Mouse (Mus musculus) c-Kit-negative CD71-positive TER-119-positive erythroid progenitor cells, embryonic 14.5 days (primary cell): ENCODE results near the gene Ankrd12.

Experiments used
- DNase-seq: peaks from one replicate; pipeline ENCODE4 v3.0.0-alpha.2; 2013; ENCODE audit warnings: low read depth, low spot score

The Ankrd12 gene

GRCm38 (mm10) chr17:65967751-65968150 lies 109.1 kb downstream of the Ankrd12 start:
- no peak for DNase-seq

DNA sequence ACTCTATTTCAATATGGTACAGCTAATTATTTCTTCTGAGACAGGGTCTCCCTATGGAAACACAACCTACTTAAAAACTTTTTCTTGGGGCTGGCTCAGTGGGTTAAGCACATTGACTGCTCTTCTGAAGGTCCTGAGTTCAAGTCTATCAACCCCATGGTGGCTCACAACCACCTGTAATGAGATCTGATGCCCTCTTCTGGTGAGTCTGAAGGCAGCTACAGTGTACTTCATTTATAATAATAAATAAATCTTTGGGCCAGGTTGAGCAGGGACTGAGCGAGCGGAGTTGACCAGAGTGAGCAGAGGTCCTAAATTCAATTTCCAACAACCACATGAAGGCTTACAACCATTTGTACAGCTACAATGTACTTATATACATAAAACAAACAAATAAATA lies 114.6 kb downstream of the Ankrd12 start:
- DNase-seq, result no peak

DNA sequence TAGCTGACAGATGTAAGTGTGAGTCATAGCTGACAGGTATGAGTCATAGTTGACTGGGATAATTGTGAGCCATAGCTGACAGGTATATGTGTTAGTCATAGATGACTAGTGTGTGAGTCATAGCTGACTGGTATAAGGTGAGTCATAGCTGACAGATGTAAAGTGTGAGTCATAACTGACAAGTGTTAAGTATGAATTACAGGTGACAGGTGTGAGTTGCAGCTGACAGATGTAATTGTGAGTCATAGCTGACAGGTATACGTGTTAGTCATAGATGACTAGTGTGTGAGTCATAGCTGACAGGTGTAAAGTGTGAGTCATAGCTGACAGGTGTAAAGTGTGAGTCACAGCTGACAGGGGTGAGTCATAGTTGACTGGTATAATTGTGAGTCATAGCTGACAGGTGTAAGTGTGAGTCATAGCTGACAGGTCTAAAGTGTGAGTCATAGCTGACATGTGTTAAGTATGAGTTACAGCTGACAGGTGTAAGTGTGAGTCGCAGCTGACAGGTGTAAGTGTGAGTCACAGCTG lies 115.2 kb downstream of the Ankrd12 start:
- DNase-seq, result no peak

DNA sequence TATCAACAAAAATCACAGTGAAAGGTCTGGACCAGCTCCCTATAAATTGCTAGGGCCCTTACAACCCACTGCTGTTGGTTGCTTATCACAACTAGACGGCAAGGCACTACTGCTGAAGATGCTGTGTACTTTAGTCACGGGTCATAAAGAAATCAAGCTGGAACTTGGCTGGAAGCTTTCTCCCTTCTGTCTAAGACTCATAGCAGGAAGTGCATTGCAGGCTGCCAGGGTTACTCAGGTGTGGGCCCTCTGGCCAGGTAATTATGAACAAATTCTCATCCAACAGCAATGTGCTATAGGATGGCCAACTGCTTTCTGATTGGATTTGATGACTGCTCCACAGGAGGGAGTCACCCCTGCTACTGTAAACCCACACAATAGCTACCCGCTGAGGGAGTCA lies 117.9 kb downstream of the Ankrd12 start:
- DNase-seq, result no peak

GRCm38 (mm10) chr17:65958366-65958765 lies 118.5 kb downstream of the Ankrd12 start:
- no peak for DNase-seq

DNA sequence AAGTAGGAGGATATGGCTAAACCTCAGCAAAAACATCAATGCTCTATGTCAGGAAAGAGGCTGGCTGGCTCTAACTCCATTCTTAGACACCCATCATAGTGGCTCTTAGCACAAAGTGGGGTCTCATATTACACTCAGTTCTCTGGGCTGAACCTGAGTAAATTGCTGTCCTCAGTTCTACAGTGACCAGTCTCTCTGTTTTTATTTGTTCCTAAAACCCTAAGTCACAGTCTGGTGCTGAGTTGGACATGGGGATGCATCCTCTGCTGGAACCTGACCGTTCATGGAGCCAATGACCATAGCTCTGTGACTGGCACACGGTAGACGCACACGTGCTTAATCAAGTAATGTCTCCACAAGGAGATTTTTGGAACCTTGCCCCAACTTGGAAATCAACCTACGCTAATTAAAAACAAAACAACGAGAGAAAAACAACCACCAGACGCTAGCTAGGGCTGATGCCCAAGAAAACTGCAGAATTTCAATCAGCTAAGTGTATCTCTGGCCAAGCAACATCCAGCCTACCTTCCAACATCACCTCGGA lies 119.0 kb downstream of the Ankrd12 start:
- no peak for DNase-seq

DNA sequence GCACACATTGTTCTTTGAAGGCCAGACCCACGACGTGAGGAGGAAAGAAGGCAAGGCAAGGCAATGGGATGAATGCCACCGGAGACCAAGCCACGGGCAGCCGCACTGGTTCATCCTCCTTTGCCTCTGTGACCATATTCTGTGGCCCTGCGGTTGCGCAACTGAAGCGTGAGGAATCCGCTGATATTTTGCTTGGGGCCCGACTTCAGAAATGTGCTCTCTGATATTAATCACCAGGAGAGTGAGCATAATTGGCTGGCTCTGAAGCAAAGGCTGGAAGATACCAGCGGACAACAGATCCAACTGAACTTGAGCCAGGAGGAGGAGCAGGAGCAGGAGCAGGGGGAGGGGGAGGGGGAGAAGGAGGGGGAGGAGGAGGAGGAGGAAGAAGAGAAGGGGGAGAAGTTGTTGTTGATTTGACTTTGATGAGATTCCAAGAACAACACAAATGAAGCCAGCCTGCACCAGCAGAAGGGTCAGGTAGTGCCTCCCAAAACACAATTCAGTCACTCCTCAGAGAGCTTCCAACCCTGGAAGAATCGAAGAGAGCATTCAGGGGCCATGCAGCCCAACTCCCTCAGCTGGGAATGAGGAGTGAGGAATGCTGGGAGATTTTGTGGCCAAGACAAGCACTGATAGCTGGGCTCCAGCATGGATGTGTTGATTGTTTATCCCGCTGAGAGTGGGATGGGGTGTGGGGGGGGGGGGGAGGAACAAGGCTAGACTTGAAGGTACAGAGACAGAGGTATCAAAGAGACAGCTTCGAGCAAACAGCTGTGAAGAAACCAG lies 119.7 kb downstream of the Ankrd12 start:
- DNase-seq, result no peak

DNA sequence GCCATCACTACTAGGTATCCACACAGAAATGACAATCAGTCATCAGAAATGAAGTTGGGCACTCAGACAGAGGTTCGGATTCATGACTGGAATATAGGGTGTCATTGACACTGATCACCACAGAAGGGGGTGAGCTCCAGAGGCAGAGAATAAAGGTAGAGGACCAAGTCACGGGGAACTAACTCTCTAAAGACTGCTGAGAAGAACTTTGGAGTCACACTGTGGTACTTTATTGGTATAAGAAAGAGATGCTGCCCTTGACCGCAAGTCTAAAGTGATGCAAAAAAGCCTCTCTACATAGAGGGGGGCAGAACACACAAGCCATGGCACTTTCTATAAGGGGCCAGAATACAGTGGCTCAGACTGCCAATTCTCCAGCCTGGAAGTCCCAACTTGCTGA lies 120.7 kb downstream of the Ankrd12 start:
- no peak for DNase-seq

DNA sequence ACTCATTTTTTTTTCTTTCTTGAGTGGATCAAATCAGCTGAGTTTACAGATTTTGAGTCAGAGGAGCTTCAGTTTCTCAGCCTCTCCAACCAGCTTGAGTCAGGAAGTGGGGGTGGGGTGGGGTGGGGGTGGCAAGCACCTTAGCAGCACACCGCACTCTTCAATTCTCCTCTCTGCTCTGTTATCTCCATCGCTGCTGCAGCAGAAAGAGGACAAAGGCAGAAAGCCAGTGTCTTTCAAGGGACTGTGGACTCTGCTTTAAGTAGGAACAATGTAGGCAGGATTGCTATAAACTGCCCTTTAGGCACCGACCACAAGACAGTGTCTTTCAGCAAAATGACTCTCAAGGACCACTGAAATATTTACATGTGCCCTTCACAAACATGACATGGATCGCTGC lies 122.9 kb downstream of the Ankrd12 start:
- no peak for DNase-seq

DNA sequence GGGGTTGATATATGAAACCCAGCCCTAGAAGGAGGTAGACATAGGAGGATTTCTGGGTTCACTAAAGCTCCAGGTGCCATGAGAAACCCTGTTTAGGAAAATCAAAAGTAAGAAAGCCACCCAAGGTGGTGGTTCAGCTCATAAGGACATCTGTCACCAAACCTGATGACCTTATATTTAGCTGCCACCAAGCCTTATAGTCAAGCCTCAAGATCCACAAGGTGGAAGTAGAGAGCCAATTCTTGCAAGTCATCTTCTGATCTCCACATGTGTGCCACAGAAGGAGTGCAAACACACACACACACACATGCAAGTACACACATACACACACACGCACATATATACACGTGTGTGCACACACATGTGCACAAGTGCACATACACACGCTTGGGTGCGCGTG lies 124.8 kb downstream of the Ankrd12 start:
- no peak for DNase-seq

DNA sequence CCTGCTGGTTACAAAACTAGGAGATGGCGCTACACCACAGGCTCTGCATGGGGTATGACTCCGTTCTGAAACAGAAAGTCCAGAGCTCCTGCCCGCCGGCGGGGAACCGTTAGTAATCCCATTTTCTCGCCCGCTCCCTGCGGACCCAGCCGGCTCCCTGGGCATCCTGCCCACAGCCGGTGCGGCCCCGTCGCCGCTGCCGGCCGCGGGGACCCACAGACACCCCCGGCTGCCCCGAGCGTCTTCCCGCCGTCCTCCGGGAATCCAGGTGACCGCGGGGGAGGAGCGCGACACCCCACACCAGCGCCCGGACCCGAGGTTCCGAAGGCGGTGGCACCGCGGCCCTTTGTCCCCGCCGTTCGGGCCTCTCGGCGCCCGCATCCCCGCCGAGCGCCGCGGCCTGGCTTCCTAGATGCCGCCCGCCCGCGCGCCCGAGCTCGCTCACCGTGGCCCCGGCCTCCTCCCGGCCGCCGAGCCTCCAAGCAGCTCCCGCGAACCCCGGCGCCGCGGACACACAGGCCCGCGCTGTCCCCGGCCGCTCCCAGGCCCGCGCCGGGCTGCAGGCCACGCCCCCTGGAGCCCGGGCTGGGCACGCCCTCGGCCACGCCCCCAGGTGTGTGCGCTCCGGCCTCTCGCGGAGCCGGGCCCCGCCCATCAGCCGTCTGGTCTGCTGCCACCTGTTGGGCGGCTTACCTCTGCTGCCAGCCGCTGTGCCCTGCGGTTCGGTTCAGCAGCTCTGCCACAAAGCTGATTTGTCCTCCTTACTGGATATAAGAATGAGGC lies 126.1 kb downstream of the Ankrd12 start, which contains the start of gene Twsg1:
Gene Twsg1, minus strand, starts transcription at position 605 of the 783 bp plus-strand sequence.
- peak; percentile 90 for DNase-seq

GRCm38 (mm10) chr17:65950183-65950582 lies 126.7 kb downstream of the Ankrd12 start:
- no peak for DNase-seq

DNA sequence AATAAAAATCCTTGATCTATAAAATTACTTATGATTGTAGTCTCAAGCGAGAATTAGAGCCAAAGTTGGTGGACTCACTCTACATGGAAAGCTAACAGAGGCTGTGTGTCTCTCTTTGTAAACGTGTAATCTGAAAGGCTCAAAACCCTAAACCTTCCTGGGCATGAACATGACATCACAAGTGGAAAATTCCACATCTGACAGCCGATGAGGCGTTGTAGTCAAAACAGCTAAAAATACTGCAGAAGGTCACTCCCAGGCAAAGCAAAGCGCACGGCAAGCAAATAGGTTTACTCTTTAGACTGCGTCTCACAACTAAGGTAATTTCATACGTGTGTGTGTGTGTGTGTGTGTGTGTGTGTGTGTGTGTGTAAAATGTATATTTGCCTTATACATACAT lies 129.6 kb downstream of the Ankrd12 start:
- no peak for DNase-seq

- DNase-seq, result no peak
Observed at GRCm38 (mm10) chr17:65945420-65945819, 131.5 kb downstream of the Ankrd12 start.

GRCm38 (mm10) chr17:65942394-65942793 lies 134.5 kb downstream of the Ankrd12 start:
- no peak for DNase-seq

- DNase-seq, result no peak
Observed at GRCm38 (mm10) chr17:65941275-65941674, 135.6 kb downstream of the Ankrd12 start.

DNA sequence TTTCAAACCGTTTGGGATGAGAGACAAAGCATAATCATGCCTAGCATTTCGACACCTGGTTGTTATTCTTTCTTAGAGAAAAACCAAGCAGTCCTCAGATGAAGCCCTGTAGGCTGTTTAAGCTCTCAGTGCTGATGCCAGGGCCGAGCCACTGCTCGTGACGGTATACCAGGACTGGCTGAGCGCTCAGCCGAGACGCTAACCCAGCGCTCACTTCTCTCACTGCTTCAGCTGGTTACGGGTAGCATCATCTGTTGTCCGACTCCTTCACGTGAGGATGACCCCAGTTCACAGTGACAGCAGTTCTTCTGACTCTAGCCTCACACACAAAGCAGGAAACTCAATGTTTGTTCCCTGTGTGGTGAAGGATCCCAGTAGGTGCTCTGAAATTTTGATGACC lies 136.7 kb downstream of the Ankrd12 start:
- no peak for DNase-seq

DNA sequence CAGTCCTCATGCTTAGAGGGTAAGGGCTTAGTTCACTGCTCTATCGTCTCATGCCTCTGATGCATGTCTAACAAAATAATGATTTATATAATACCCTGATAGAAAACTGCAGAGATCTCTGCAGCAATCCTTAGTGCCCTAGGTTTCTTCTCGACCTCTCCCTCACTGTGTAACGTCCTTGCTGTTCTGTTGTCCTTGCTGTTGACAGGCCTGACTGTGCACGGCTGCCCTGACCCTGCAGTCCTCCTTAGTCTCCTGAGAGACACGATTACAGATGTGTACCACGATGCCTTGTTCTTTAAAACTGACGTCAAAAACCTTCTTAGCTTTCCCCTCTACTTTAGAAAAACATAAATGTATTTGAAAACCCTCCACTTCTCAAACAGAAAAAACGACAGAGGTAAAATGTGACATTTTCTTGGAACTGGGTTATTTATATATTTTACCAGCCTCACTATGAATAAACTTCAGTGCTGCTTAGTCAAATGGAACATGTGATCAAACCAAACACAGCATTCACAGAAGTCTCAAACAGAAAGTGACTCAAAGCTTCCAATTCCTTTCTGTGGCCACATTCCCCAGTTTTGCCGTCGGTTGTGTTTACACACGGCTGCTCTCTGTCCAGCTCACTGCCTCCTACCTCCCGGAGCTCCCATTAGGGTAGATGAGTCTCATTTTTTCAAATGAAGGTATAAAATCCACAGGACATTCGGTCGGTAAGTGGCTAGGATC lies 137.3 kb downstream of the Ankrd12 start:
- no peak for DNase-seq

DNA sequence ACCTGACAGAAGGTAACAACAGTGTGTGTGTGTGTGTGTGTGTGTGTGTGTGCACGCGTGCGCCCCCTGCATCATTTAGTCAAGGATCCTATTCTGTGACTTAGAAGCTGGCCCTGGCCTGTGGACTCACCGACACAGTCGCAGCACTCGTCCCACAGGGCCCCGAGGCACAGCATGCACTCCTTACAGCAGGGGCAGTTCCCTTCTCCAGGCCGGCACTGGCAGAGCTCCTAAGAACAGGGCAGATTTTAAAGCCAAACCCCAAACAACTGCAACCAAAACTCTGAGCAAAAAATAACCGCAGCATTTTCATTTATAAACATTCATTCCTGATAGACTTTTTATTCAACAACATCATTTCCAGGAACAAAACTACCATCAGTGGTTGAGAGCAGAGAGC lies 139.2 kb downstream of the Ankrd12 start:
- DNase-seq, result no peak

DNA sequence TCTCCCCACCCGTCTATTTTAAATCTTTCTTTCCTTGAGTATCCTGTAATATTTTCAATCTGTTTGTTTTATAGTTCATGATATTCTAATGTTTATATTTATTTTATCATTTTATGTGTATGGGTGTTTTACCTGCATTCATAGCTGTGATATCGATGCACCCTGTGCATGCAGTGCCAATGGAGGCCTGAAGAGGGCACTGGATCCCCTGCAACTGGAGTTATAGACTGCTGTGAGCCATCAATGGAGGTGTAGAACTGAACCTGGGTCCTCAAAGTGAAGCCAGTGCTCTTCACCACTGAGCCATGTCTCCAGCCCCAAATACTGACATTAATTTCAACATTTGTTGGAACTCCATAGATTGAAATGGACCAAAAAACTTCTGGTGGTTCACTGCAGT lies 143.1 kb downstream of the Ankrd12 start:
- DNase-seq, result no peak

DNA sequence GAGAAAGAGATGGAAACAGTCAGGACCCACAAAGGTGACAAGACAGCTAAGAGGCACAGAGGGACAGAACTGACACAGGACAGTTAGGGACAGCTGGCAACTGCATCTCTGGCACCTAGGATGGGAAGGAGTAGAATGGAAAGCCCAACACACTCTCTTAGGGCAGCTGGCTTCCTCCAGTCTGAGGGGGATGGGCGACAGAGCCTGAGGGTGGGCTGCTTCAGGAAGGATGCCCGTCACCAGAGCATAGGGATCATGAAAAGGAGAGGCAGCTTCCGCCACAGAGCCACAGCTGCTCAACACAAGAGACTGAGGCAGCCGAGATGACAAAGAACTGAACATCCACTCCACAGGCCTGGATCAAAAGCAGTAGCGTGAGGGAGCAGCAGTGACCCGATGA lies 145.4 kb downstream of the Ankrd12 start:
- no peak for DNase-seq

GRCm38 (mm10) chr17:65930960-65931359 lies 145.9 kb downstream of the Ankrd12 start:
- no peak for DNase-seq
